Mouse (Mus musculus): ENCODE measurements around the gene Arhgap35. TPM values are rescaled to one million over a fixed set of nuclear protein-coding genes. Genes with fewer than 3 reads are reported as not detected.

Gene Arhgap35
- polyA plus RNA-seq, 1 experiment from 2014 or later = 2.6 TPM

DNA sequence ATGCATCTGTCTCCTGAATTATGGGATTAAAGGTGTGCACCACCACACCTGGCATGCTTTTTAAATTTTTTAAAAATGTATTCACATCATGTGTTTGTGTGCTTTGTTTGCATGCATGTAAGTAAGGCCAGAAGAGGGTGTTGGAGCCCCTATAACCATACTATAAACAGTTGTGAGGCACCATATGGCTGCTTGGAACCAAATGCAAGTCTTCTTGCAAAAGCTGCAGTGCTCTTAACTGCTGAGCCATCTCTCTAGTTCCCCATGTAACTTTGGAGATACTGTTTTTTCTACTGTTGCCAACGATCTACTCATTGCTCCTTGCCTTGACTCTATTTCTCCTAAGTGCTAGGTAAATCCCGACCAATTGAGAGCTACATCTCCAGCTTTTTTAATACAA is 95.5 kb downstream of the Arhgap35 start:
- no peak overlapping the region for H3K27ac ChIP-seq (ENCODE audit: low read length)
- no peaks in the 10 kb centered on the region for H3K4me1 ChIP-seq (ENCODE audit: control insufficient read depth, low read depth, low read length)
- no peak overlapping the region for H3K4me2 ChIP-seq (ENCODE audit: low read depth, low read length)
- no peaks in the 10 kb centered on the region for H3K36me3 ChIP-seq (ENCODE audit: control insufficient read depth, insufficient read depth)
- H3K4me3 ChIP-seq (ENCODE audit: low read depth, low read length) = no peak overlapping the region
- no peaks in the 10 kb centered on the region for H3K27me3 ChIP-seq (ENCODE audit: control insufficient read depth, insufficient read depth, low read depth, low read length)
- no peak overlapping the region for H3K9ac ChIP-seq (ENCODE audit: low read depth, low read length)
- no peaks in the 10 kb centered on the region for H3K9me3 ChIP-seq (replicated peaks; ENCODE audit: control insufficient read depth, low read length)
- ATAC-seq (ENCODE audit: low read depth) = no peak
- 75% methylated on average over 2 of the region's 2 CpGs for WGBS (ENCODE audit: insufficient replicate concordance)

DNA sequence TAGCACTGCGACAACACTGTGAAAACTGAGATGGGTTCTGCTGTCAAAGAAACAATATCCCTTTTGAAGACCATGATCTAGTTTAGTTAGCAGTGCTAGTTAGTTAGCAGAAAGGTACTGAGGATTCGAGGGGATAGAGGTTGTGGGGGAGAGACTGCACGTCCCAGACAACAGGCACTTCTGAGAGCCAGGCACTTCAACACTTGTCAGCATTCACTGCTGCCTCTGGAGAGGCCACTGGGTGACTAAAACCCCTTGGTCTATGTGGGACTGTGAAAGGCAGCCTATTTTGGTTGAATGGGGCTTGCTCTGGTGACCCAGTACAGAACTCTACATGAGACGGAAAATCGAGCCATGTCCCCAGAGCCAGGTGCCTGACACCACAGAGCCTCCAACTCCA is 97.6 kb downstream of the Arhgap35 start:
- WGBS (ENCODE audit: insufficient replicate concordance) = 70% methylated on average over 5 of the region's 5 CpGs
- Histone ChIP-seq H3K36me3 (ENCODE audit: control insufficient read depth, insufficient read depth) (no peaks in the 10 kb centered on the region), H3K9me3 (replicated peaks; ENCODE audit: control insufficient read depth, low read length) (no peaks in the 10 kb centered on the region), H3K9ac (ENCODE audit: low read depth, low read length) (no peak overlapping the region), H3K4me3 (ENCODE audit: low read depth, low read length) (no peak overlapping the region), H3K4me1 (ENCODE audit: control insufficient read depth, low read depth, low read length) (no peaks in the 10 kb centered on the region), H3K27ac (ENCODE audit: low read length) (no peak overlapping the region), H3K4me2 (ENCODE audit: low read depth, low read length) (no peak overlapping the region), H3K27me3 (ENCODE audit: control insufficient read depth, insufficient read depth, low read depth, low read length) (no peaks in the 10 kb centered on the region)
- no peak for ATAC-seq (ENCODE audit: low read depth)

DNA sequence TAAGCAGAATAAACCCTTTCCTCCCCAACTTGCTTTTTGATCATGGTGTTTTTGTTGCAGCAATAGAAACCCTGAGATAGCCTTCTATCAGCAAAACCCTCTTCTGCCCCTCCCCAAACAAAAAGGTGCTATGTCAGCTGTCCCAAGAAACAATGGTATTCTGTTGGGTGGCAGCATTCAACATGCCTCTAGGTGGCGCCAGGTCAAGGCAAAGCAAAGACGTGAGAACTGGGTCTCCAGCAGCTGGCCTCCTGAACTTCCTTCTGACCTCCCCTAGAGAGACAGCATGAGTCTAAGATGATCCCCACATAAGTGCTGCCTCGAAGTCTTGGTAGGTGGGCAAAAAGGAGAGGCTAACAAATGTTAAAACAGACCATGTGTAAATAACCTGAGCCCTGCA is 107.5 kb downstream of the Arhgap35 start:
- no peak overlapping the region for H3K4me2 ChIP-seq (ENCODE audit: low read depth, low read length)
- H3K27ac ChIP-seq (ENCODE audit: low read length) = no peak overlapping the region
- no peak for ATAC-seq (ENCODE audit: low read depth)
- no peak overlapping the region for H3K4me3 ChIP-seq (ENCODE audit: low read depth, low read length)
- H3K36me3 ChIP-seq (ENCODE audit: control insufficient read depth, insufficient read depth) = no peaks in the 10 kb centered on the region
- no peak overlapping the region for H3K9ac ChIP-seq (ENCODE audit: low read depth, low read length)
- no peaks in the 10 kb centered on the region for H3K27me3 ChIP-seq (ENCODE audit: control insufficient read depth, insufficient read depth, low read depth, low read length)
- H3K9me3 ChIP-seq (replicated peaks; ENCODE audit: control insufficient read depth, low read length) = no peaks in the 10 kb centered on the region
- 8% methylated on average over 3 of the region's 3 CpGs for WGBS (ENCODE audit: insufficient replicate concordance)
- H3K4me1 ChIP-seq (ENCODE audit: control insufficient read depth, low read depth, low read length) = peaks cover 8% of the 10 kb centered on the region

DNA sequence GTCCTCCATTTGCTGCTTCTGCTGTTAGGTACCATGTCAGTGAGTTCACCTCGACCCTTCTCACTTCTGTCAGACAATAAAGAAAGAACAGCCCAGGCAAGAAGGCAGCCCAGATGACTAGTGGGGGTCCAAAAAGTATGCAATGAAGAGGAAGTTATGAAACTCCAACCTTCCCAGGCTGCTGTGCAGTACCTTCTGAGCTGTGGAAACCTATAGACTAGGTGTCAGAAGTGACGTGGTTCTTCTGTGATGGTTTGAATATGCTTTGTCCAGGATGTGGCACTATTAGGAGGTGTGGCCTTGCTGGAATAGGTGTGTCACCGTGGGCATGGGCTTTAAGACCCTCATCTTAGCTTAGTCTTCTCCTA is 109.6 kb downstream of the Arhgap35 start:
- H3K4me2 ChIP-seq (ENCODE audit: low read depth, low read length) = no peak overlapping the region
- no peak overlapping the region for H3K9ac ChIP-seq (ENCODE audit: low read depth, low read length)
- no peak for ATAC-seq (ENCODE audit: low read depth)
- peak overlapping the region; percentile 66 for H3K27ac ChIP-seq (ENCODE audit: low read length)
- WGBS (ENCODE audit: insufficient replicate concordance) = 51% methylated on average over 3 of the region's 3 CpGs
- H3K9me3 ChIP-seq (replicated peaks; ENCODE audit: control insufficient read depth, low read length) = no peaks in the 10 kb centered on the region
- peaks cover 8% of the 10 kb centered on the region for H3K4me1 ChIP-seq (ENCODE audit: control insufficient read depth, low read depth, low read length)
- no peak overlapping the region for H3K4me3 ChIP-seq (ENCODE audit: low read depth, low read length)
- no peaks in the 10 kb centered on the region for H3K27me3 ChIP-seq (ENCODE audit: control insufficient read depth, insufficient read depth, low read depth, low read length)
- no peaks in the 10 kb centered on the region for H3K36me3 ChIP-seq (ENCODE audit: control insufficient read depth, insufficient read depth)

DNA sequence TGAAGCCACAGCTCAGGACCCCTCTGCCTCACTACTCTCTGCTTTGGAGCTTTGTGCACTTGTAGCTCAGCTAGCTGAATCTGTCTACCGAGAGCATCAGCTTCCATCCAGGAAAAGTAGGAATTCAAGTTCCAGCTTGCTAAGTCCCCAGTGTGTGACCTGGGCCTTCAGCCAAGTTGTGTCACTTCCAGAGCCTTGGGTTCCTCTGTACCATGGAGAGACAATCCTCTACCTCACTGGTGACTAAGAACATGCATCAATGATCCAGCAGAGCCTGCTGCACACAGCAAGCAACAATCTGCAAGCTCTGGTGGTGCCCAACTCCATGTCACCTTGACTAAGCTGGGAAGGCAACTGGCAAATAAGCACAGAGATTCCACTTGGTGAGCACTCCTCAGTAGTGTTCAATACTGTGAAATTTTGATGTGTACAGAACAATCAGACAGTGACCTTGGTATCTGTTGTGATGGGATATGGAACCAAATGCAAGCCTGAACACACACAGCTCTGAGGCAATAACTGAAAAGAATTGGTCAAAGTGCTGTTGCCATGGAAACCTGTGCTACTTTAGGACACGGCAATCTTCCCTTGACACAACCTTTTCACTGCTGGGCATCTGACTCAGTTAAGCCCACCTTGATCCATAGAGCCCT is 110.1 kb downstream of the Arhgap35 start:
- peak overlapping the region; percentile 80 for H3K27ac ChIP-seq (ENCODE audit: low read length)
- H3K4me1 ChIP-seq (ENCODE audit: control insufficient read depth, low read depth, low read length) = peaks cover 8% of the 10 kb centered on the region
- peak; percentile 88 for ATAC-seq (ENCODE audit: low read depth)
- H3K9me3 ChIP-seq (replicated peaks; ENCODE audit: control insufficient read depth, low read length) = no peaks in the 10 kb centered on the region
- no peaks in the 10 kb centered on the region for H3K36me3 ChIP-seq (ENCODE audit: control insufficient read depth, insufficient read depth)
- H3K4me2 ChIP-seq (ENCODE audit: low read depth, low read length) = no peak overlapping the region
- H3K27me3 ChIP-seq (ENCODE audit: control insufficient read depth, insufficient read depth, low read depth, low read length) = no peaks in the 10 kb centered on the region
- no peak overlapping the region for H3K9ac ChIP-seq (ENCODE audit: low read depth, low read length)
- H3K4me3 ChIP-seq (ENCODE audit: low read depth, low read length) = no peak overlapping the region
- 60% methylated on average over 2 of the region's 2 CpGs for WGBS (ENCODE audit: insufficient replicate concordance)

DNA sequence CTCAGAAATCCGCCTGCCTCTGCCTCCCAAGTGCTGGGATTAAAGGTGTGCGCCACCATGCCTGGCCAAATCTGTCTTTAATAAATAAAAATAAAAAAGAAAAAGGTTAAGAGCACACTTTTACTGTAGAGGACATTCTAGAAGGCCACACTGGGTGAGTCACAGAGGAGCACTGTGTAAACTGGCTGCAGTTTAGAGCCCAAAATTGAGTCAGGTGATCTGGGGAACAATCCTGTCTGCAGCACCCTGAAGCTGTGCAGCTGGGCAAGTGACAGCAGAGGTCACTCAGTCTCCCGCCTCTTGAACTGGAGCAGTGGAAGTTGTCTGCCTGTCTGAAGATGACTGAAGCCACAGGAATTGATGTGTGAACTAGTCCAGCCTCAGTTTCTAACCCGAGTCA is 113.2 kb downstream of the Arhgap35 start:
- WGBS (ENCODE audit: insufficient replicate concordance) = 62% methylated on average over 4 of the region's 4 CpGs
- H3K9me3 ChIP-seq (replicated peaks; ENCODE audit: control insufficient read depth, low read length) = no peaks in the 10 kb centered on the region
- no peak overlapping the region for H3K27ac ChIP-seq (ENCODE audit: low read length)
- no peak for ATAC-seq (ENCODE audit: low read depth)
- H3K27me3 ChIP-seq (ENCODE audit: control insufficient read depth, insufficient read depth, low read depth, low read length) = no peaks in the 10 kb centered on the region
- peaks cover 8% of the 10 kb centered on the region for H3K4me1 ChIP-seq (ENCODE audit: control insufficient read depth, low read depth, low read length)
- H3K9ac ChIP-seq (ENCODE audit: low read depth, low read length) = no peak overlapping the region
- H3K4me2 ChIP-seq (ENCODE audit: low read depth, low read length) = no peak overlapping the region
- no peak overlapping the region for H3K4me3 ChIP-seq (ENCODE audit: low read depth, low read length)
- peaks cover 5% of the 10 kb centered on the region; the same call in 1 of the 2 replicates for H3K36me3 ChIP-seq (ENCODE audit: control insufficient read depth, insufficient read depth)

DNA sequence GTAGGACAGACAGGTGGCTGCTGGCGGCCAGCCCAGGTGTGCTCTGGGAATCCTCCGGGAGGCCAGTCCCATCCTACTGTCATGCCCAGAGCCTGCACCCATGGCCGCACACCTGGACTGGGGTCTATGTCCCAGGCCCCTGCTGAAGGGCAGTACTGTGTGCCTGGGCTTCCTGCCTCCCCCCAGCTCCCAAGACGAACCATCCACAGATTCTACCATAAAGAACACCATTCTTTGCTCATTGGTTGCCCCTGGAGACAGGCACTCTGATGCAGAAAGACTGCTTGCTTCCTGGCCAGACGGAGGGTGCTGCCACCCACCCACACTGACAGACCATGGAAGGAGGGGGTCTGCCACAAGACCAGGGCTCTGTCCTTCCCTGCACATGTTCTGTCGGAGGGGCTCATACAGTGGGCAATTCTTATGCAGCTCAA is 115.1 kb downstream of the Arhgap35 start:
- Histone ChIP-seq H3K36me3 (ENCODE audit: control insufficient read depth, insufficient read depth) (peaks cover 6% of the 10 kb centered on the region; the same call in 1 of the 2 replicates), H3K9ac (ENCODE audit: low read depth, low read length) (no peak overlapping the region), H3K4me1 (ENCODE audit: control insufficient read depth, low read depth, low read length) (peaks cover 5% of the 10 kb centered on the region), H3K27ac (ENCODE audit: low read length) (no peak overlapping the region), H3K4me2 (ENCODE audit: low read depth, low read length) (no peak overlapping the region), H3K9me3 (replicated peaks; ENCODE audit: control insufficient read depth, low read length) (no peaks in the 10 kb centered on the region), H3K4me3 (ENCODE audit: low read depth, low read length) (no peak overlapping the region), H3K27me3 (ENCODE audit: control insufficient read depth, insufficient read depth, low read depth, low read length) (no peaks in the 10 kb centered on the region)
- 72% methylated on average over 6 of the region's 6 CpGs for WGBS (ENCODE audit: insufficient replicate concordance)
- no peak for ATAC-seq (ENCODE audit: low read depth)

DNA sequence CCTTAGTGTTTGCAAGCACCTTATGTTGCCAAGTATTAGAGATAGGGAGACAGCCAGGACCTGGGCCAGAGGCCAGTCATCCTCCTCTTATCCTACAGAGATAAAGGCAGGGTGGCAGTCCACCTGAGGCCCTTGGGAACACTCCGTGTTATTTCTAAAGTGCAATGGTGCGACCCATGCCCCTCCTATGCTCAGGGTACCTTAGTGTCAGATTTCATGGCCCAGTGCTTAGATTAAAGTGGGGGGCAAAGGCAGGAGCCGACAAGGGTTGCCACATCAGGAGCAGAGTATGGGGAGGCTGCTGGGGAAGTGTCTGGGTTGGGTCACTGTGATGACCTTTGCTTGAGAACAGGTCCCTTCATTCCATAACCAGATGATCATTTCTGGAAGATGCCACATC is 118.5 kb downstream of the Arhgap35 start:
- Histone ChIP-seq H3K27ac (ENCODE audit: low read length) (no peak overlapping the region), H3K36me3 (ENCODE audit: control insufficient read depth, insufficient read depth) (peaks cover 6% of the 10 kb centered on the region; the same call in 1 of the 2 replicates), H3K4me1 (ENCODE audit: control insufficient read depth, low read depth, low read length) (no peaks in the 10 kb centered on the region), H3K4me2 (ENCODE audit: low read depth, low read length) (no peak overlapping the region), H3K9ac (ENCODE audit: low read depth, low read length) (no peak overlapping the region), H3K9me3 (replicated peaks; ENCODE audit: control insufficient read depth, low read length) (no peaks in the 10 kb centered on the region), H3K27me3 (ENCODE audit: control insufficient read depth, insufficient read depth, low read depth, low read length) (no peaks in the 10 kb centered on the region), H3K4me3 (ENCODE audit: low read depth, low read length) (no peak overlapping the region)
- WGBS (ENCODE audit: insufficient replicate concordance) = 61% methylated on average over 3 of the region's 3 CpGs
- ATAC-seq (ENCODE audit: low read depth) = no peak

DNA sequence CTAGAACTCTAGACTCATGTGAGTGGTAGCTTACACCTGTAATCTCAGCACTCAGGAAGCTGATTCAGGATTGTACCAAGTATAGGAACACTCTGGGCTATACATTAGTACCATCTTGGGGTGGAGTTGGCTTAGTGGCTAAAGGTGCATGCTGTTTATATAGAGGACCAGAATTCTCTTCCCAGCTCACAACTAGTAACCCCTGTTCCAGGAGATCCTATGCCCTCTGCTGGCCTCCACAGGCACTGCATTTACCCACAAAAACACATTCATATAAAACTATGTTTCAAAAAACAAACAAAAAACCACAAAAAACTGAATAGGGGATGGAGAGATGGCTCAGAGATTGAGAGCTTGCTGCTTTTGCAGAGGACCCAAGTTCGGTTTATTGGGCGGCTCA is 121.4 kb downstream of the Arhgap35 start:
- no peak overlapping the region for H3K27ac ChIP-seq (ENCODE audit: low read length)
- no peak overlapping the region for H3K4me3 ChIP-seq (ENCODE audit: low read depth, low read length)
- ATAC-seq (ENCODE audit: low read depth) = no peak
- H3K9ac ChIP-seq (ENCODE audit: low read depth, low read length) = no peak overlapping the region; the same call in 1 of the 2 replicates
- H3K4me2 ChIP-seq (ENCODE audit: low read depth, low read length) = no peak overlapping the region
- WGBS (ENCODE audit: insufficient replicate concordance) = 30% methylated on average over 2 of the region's 2 CpGs
- no peaks in the 10 kb centered on the region; the same call in 1 of the 2 replicates for H3K4me1 ChIP-seq (ENCODE audit: control insufficient read depth, low read depth, low read length)
- H3K9me3 ChIP-seq (replicated peaks; ENCODE audit: control insufficient read depth, low read length) = no peaks in the 10 kb centered on the region
- no peaks in the 10 kb centered on the region for H3K27me3 ChIP-seq (ENCODE audit: control insufficient read depth, insufficient read depth, low read depth, low read length)
- peaks cover 6% of the 10 kb centered on the region; the same call in 1 of the 2 replicates for H3K36me3 ChIP-seq (ENCODE audit: control insufficient read depth, insufficient read depth)

Data from liver, embryonic 16.5 days (tissue).